Comparison of ENCODE assay signal across 34 mouse cellular contexts in the genomic region with DNA sequence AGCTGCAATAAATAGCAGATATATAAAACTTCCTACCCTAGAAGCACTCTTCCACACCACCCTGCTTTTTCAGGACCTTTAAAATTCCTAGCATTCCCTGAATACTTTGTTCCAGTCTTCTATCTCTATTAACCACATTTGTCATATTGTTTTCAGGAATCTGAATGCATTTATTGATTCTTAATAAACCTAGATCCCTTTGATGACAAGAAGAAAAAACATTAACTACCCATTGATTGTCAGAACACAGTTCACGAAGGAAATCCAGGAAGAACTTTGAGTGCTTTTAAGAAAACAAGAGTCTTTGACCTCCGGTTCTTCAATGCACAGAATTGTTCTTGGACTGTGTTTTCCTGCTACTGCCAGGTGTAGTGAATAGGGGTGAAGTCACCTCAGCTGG.
"Had no signal": no experiment of that assay in that cellular context is flagged by ENCODE, and none has a peak within 500 bp of the region (broad histone marks: within the 10 kb centered on the region; RNA-seq: fewer than 3 reads in every experiment).

No protein-coding gene starts in this region.

- H3K9me3 ChIP-seq: heart, embryonic 10.5 days; heart, embryonic 12.5 days; heart, embryonic 15.5 days; hindbrain, embryonic 10.5 days; hindbrain, embryonic 12.5 days; hindbrain, embryonic 15.5 days; intestine, embryonic 15.5 days; kidney, embryonic 15.5 days had no signal

- H3K27me3 ChIP-seq: heart, embryonic 12.5 days; heart, embryonic 13.5 days; heart, embryonic 15.5 days; hindbrain, embryonic 12.5 days; hindbrain, embryonic 15.5 days; intestine, embryonic 15.5 days; kidney, embryonic 15.5 days had no signal

- DNase-seq: heart, postnatal 10 days; heart, postnatal 14 days; heart, postnatal 36 days; heart, postnatal 4 days; kidney, adult 11 months; kidney, adult 18-20 months; kidney, adult 2 months; kidney, adult 8-10 months; kidney, adult 9 months; kidney, postnatal 10 days; kidney, postnatal 14 days; kidney, postnatal 25 days; kidney, postnatal 36 days; kidney, postnatal 4 days; layer of hippocampus, adult 9-11 months; layer of hippocampus, postnatal 36 days had no signal

- H3K4me2 ChIP-seq: heart, embryonic 11.5 days; heart, embryonic 12.5 days; heart, embryonic 13.5 days; heart, embryonic 15.5 days; hindbrain, embryonic 12.5 days; hindbrain, embryonic 14.5 days; hindbrain, embryonic 15.5 days; intestine, embryonic 15.5 days; kidney, embryonic 15.5 days had no signal

- H3K27ac ChIP-seq: heart, embryonic 10.5 days; heart, embryonic 13.5 days; heart, embryonic 15.5 days; hindbrain, embryonic 10.5 days; hindbrain, embryonic 12.5 days; hindbrain, embryonic 14.5 days; hindbrain, embryonic 15.5 days; hindbrain, postnatal 0 days; intestine, embryonic 15.5 days; kidney, embryonic 15.5 days; kidney, postnatal 0 days; layer of hippocampus, adult 2 months had no signal

- H3K36me3 ChIP-seq: heart, embryonic 10.5 days; heart, embryonic 12.5 days; heart, embryonic 13.5 days; heart, embryonic 15.5 days; hindbrain, embryonic 10.5 days; hindbrain, embryonic 12.5 days; hindbrain, embryonic 15.5 days; intestine, embryonic 15.5 days; kidney, embryonic 15.5 days had no signal

- ATAC-seq: hindbrain, embryonic 16.5 days; hindbrain, postnatal 0 days; inflammation-experienced regulatory T-cells, adult 6 months; intestine, embryonic 15.5 days; intestine, embryonic 16.5 days; intestine, postnatal 0 days had no signal

- H3K4me1 ChIP-seq: heart, embryonic 10.5 days; heart, embryonic 12.5 days; heart, embryonic 13.5 days; heart, embryonic 15.5 days; hindbrain, embryonic 10.5 days; hindbrain, embryonic 12.5 days; hindbrain, embryonic 15.5 days; intestine, embryonic 15.5 days; kidney, embryonic 15.5 days had no signal

- H3K4me3 ChIP-seq: heart, embryonic 10.5 days; heart, embryonic 12.5 days; heart, embryonic 13.5 days; heart, embryonic 15.5 days; hindbrain, embryonic 10.5 days; hindbrain, embryonic 12.5 days; hindbrain, embryonic 15.5 days; intestine, embryonic 15.5 days; kidney, embryonic 15.5 days; layer of hippocampus, adult 2 months had no signal

- H3K9ac ChIP-seq: heart, embryonic 12.5 days; heart, embryonic 13.5 days; heart, embryonic 15.5 days; hindbrain, embryonic 12.5 days; hindbrain, embryonic 14.5 days; hindbrain, embryonic 15.5 days; intestine, embryonic 15.5 days; kidney, embryonic 15.5 days had no signal
